Mouse (Mus musculus): ENCODE results near the gene Tada2b.

The Tada2b gene

GRCm38 (mm10) chr5:36484171-36484990 lies at the start of gene Tada2b, which contains the start of gene Ccdc96:
Gene Tada2b (minus strand): TSS chr5:36484285.
Gene Ccdc96 (plus strand): TSS chr5:36484588.
- peak; percentile 95 to 98 for DNase-seq (ENCODE audit: low spot score in 2 of 2)

GRCm38 (mm10) chr5:36530129-36530751 lies 46.2 kb upstream of the Tada2b start:
- DNase-seq (ENCODE audit: low spot score in 2 of 2): peak; percentile 61 to 66

- DNase-seq (ENCODE audit: low spot score in 2 of 2): no peak
Measured at GRCm38 (mm10) chr5:36529698-36530097, 45.6 kb upstream of the Tada2b start.

GRCm38 (mm10) chr5:36526921-36527320 lies 42.8 kb upstream of the Tada2b start:
- DNase-seq (ENCODE audit: low spot score in 2 of 2): no peak

GRCm38 (mm10) chr5:36526274-36526673 lies 42.2 kb upstream of the Tada2b start:
- no peak for DNase-seq (ENCODE audit: low spot score in 2 of 2)

- no peak for DNase-seq (ENCODE audit: low spot score in 2 of 2)
Measured at GRCm38 (mm10) chr5:36525216-36525615, 41.1 kb upstream of the Tada2b start.

GRCm38 (mm10) chr5:36523219-36523703 lies 39.2 kb upstream of the Tada2b start:
- no peak for DNase-seq (ENCODE audit: low spot score in 2 of 2)

- no peak for DNase-seq (ENCODE audit: low spot score in 2 of 2)
Measured at GRCm38 (mm10) chr5:36522782-36523181, 38.7 kb upstream of the Tada2b start.

- DNase-seq (ENCODE audit: low spot score in 2 of 2): peak; percentile 14 to 30
Measured at GRCm38 (mm10) chr5:36519751-36520150, 35.7 kb upstream of the Tada2b start.

- no peak for DNase-seq (ENCODE audit: low spot score in 2 of 2)
Measured at GRCm38 (mm10) chr5:36517596-36517995, 33.5 kb upstream of the Tada2b start.

GRCm38 (mm10) chr5:36515558-36515957 lies 31.5 kb upstream of the Tada2b start:
- DNase-seq (ENCODE audit: low spot score in 2 of 2): no peak

GRCm38 (mm10) chr5:36515126-36515525 lies 31.0 kb upstream of the Tada2b start:
- DNase-seq (ENCODE audit: low spot score in 2 of 2): no peak

- no peak for DNase-seq (ENCODE audit: low spot score in 2 of 2)
Measured at GRCm38 (mm10) chr5:36510956-36511355, 26.9 kb upstream of the Tada2b start.

GRCm38 (mm10) chr5:36508351-36508750 lies 24.3 kb upstream of the Tada2b start:
- DNase-seq (ENCODE audit: low spot score in 2 of 2): no peak

GRCm38 (mm10) chr5:36505643-36506042 lies 21.6 kb upstream of the Tada2b start:
- DNase-seq (ENCODE audit: low spot score in 2 of 2): no peak

- no peak for DNase-seq (ENCODE audit: low spot score in 2 of 2)
Measured at GRCm38 (mm10) chr5:36505235-36505634, 21.1 kb upstream of the Tada2b start.

GRCm38 (mm10) chr5:36494709-36495108 lies 10.6 kb upstream of the Tada2b start:
- DNase-seq (ENCODE audit: low spot score in 2 of 2): no peak

GRCm38 (mm10) chr5:36493919-36494318 lies 9.8 kb upstream of the Tada2b start:
- no peak for DNase-seq (ENCODE audit: low spot score in 2 of 2)

- no peak for DNase-seq (ENCODE audit: low spot score in 2 of 2)
Measured at GRCm38 (mm10) chr5:36489225-36489624, 5.1 kb upstream of the Tada2b start.

GRCm38 (mm10) chr5:36485306-36485705 lies 1.2 kb upstream of the Tada2b start:
- DNase-seq (ENCODE audit: low spot score in 2 of 2): no peak

GRCm38 (mm10) chr5:36483203-36484101 lies 633 bp downstream of the Tada2b start:
- peak; percentile 51 to 52 for DNase-seq (ENCODE audit: low spot score in 2 of 2)

GRCm38 (mm10) chr5:36481114-36481513 lies 3.0 kb downstream of the Tada2b start:
- no peak for DNase-seq (ENCODE audit: low spot score in 2 of 2)
